Mouse (Mus musculus) spleen, adult 12 weeks (tissue): ENCODE data around the gene Dusp10.

ENCODE experiments used
- DNase-seq: peaks from one replicate; pipeline ENCODE4 v3.0.0; 2022; ENCODE audit warnings: low spot score

Dusp10 gene

GRCm38 (mm10) chr1:184100927-184101749, 88.0 kb downstream of the Dusp10 start:
- no peak for DNase-seq

- DNase-seq: no peak
Measured at GRCm38 (mm10) chr1:184101750-184102046, 88.6 kb downstream of the Dusp10 start.

GRCm38 (mm10) chr1:184106832-184107231, 93.7 kb downstream of the Dusp10 start:
- DNase-seq: no peak

GRCm38 (mm10) chr1:184107448-184107847, 94.3 kb downstream of the Dusp10 start:
- DNase-seq: no peak

- no peak for DNase-seq
Measured at GRCm38 (mm10) chr1:184108254-184108653, 95.2 kb downstream of the Dusp10 start.

GRCm38 (mm10) chr1:184117586-184117985, 104.5 kb downstream of the Dusp10 start:
- no peak for DNase-seq

- no peak for DNase-seq
Measured at GRCm38 (mm10) chr1:184117991-184118390, 104.9 kb downstream of the Dusp10 start.

- DNase-seq: no peak
Measured at GRCm38 (mm10) chr1:184118586-184118985, 105.5 kb downstream of the Dusp10 start.
